Mouse (Mus musculus): ENCODE results near the gene Stab2. TPM values are rescaled to one million over a fixed set of nuclear protein-coding genes. Genes with fewer than 3 reads are reported as not detected.
A peak's percentile ranks its signal among the peaks of the same experiment; 100 is the strongest.

The Stab2 gene
- polyA plus RNA-seq, 1 experiment from 2014 or later, result 0.17 TPM

GRCm38 (mm10) chr10:86940591-86940990, 67.2 kb downstream of the Stab2 start:
- TF ChIP-seq CTCF (IDR thresholded peaks at IDR 0.05; ENCODE audit: low read depth) (no peak), EP300 (optimal IDR thresholded peaks at IDR 0.05) (no peak)
- Histone ChIP-seq H3K4me3 (ENCODE audit: low read depth, low read length) (no peak overlapping the region), H3K36me3 (ENCODE audit: control insufficient read depth, insufficient read depth, low read length) (no peaks in the 10 kb centered on the region), H3K27me3 (ENCODE audit: control insufficient read depth, insufficient read depth, low read length) (no peaks in the 10 kb centered on the region), H3K27ac (replicated peaks) (no peak overlapping the region), H3K9ac (ENCODE audit: low read length) (no peak overlapping the region), H3K4me2 (replicated peaks; ENCODE audit: low read depth) (no peak overlapping the region), H3K4me1 (replicated peaks; ENCODE audit: control insufficient read depth, insufficient read depth) (no peaks in the 10 kb centered on the region), H3K9me3 (ENCODE audit: control insufficient read depth, low read length) (no peaks in the 10 kb centered on the region)
- DNase-seq (ENCODE audit: low spot score) (no peak), ATAC-seq (ENCODE audit: low FRiP score, low TSS enrichment) (no peak)
- WGBS, result 95% methylated on average over 4 of the region's 4 CpGs

- DNase-seq (ENCODE audit: low spot score), result no peak
- TF ChIP-seq CTCF (IDR thresholded peaks at IDR 0.05; ENCODE audit: low read depth) (no peak), EP300 (optimal IDR thresholded peaks at IDR 0.05) (no peak)
- no peak for ATAC-seq (ENCODE audit: low FRiP score, low TSS enrichment)
- no peak overlapping the region for H3K4me3 ChIP-seq (ENCODE audit: low read depth, low read length)
- H3K27me3 ChIP-seq (ENCODE audit: control insufficient read depth, insufficient read depth, low read length), result no peaks in the 10 kb centered on the region
- no peaks in the 10 kb centered on the region for H3K4me1 ChIP-seq (replicated peaks; ENCODE audit: control insufficient read depth, insufficient read depth)
- no peak overlapping the region for H3K27ac ChIP-seq (replicated peaks)
- H3K36me3 ChIP-seq (ENCODE audit: control insufficient read depth, insufficient read depth, low read length), result no peaks in the 10 kb centered on the region
- no peak overlapping the region for H3K9ac ChIP-seq (ENCODE audit: low read length)
- WGBS, result 40% methylated on average over 6 of the region's 6 CpGs
- no peak overlapping the region for H3K4me2 ChIP-seq (replicated peaks; ENCODE audit: low read depth)
- H3K9me3 ChIP-seq (ENCODE audit: control insufficient read depth, low read length), result no peaks in the 10 kb centered on the region
These were observed 73.4 kb downstream of the Stab2 start for GRCm38 (mm10) chr10:86934376-86934775.

GRCm38 (mm10) chr10:86933906-86934305, 73.9 kb downstream of the Stab2 start:
- H3K4me3 ChIP-seq (ENCODE audit: low read depth, low read length), result no peak overlapping the region
- no peak for ATAC-seq (ENCODE audit: low FRiP score, low TSS enrichment)
- H3K4me1 ChIP-seq (replicated peaks; ENCODE audit: control insufficient read depth, insufficient read depth), result no peaks in the 10 kb centered on the region
- no peak for DNase-seq (ENCODE audit: low spot score)
- no peaks in the 10 kb centered on the region for H3K9me3 ChIP-seq (ENCODE audit: control insufficient read depth, low read length)
- no peaks in the 10 kb centered on the region for H3K36me3 ChIP-seq (ENCODE audit: control insufficient read depth, insufficient read depth, low read length)
- H3K27ac ChIP-seq (replicated peaks), result no peak overlapping the region
- no peak for TF ChIP-seq EP300 (optimal IDR thresholded peaks at IDR 0.05)
- no peak for TF ChIP-seq CTCF (IDR thresholded peaks at IDR 0.05; ENCODE audit: low read depth)
- WGBS, result 31% methylated on average over 3 of the region's 3 CpGs
- H3K9ac ChIP-seq (ENCODE audit: low read length), result no peak overlapping the region
- H3K4me2 ChIP-seq (replicated peaks; ENCODE audit: low read depth), result no peak overlapping the region
- H3K27me3 ChIP-seq (ENCODE audit: control insufficient read depth, insufficient read depth, low read length), result no peaks in the 10 kb centered on the region

GRCm38 (mm10) chr10:86933180-86933695, 74.6 kb downstream of the Stab2 start:
- ATAC-seq (ENCODE audit: low FRiP score, low TSS enrichment), result 0 out of 2 replicates have a peak, but pooled peaks have one; percentile 24
- Histone ChIP-seq H3K4me2 (replicated peaks; ENCODE audit: low read depth) (no peak overlapping the region), H3K4me3 (ENCODE audit: low read depth, low read length) (no peak overlapping the region), H3K27me3 (ENCODE audit: control insufficient read depth, insufficient read depth, low read length) (no peaks in the 10 kb centered on the region), H3K4me1 (replicated peaks; ENCODE audit: control insufficient read depth, insufficient read depth) (no peaks in the 10 kb centered on the region), H3K27ac (replicated peaks) (no peak overlapping the region), H3K9ac (ENCODE audit: low read length) (no peak overlapping the region), H3K9me3 (ENCODE audit: control insufficient read depth, low read length) (no peaks in the 10 kb centered on the region), H3K36me3 (ENCODE audit: control insufficient read depth, insufficient read depth, low read length) (no peaks in the 10 kb centered on the region)
- TF ChIP-seq EP300 (optimal IDR thresholded peaks at IDR 0.05) (no peak), CTCF (IDR thresholded peaks at IDR 0.05; ENCODE audit: low read depth) (no peak)
- no peak for DNase-seq (ENCODE audit: low spot score)
- 45% methylated on average over 9 of the region's 9 CpGs for WGBS

- no peaks in the 10 kb centered on the region for H3K9me3 ChIP-seq (ENCODE audit: control insufficient read depth, low read length)
- TF ChIP-seq CTCF (IDR thresholded peaks at IDR 0.05; ENCODE audit: low read depth) (no peak), EP300 (optimal IDR thresholded peaks at IDR 0.05) (no peak)
These were observed 84.2 kb downstream of the Stab2 start for GRCm38 (mm10) chr10:86923602-86924001.

GRCm38 (mm10) chr10:86915595-86915994, 92.2 kb downstream of the Stab2 start:
- Histone ChIP-seq H3K4me1 (replicated peaks; ENCODE audit: control insufficient read depth, insufficient read depth) (no peaks in the 10 kb centered on the region), H3K27ac (replicated peaks) (no peak overlapping the region), H3K4me2 (replicated peaks; ENCODE audit: low read depth) (no peak overlapping the region), H3K27me3 (ENCODE audit: control insufficient read depth, insufficient read depth, low read length) (no peaks in the 10 kb centered on the region), H3K4me3 (ENCODE audit: low read depth, low read length) (no peak overlapping the region), H3K9ac (ENCODE audit: low read length) (no peak overlapping the region), H3K9me3 (ENCODE audit: control insufficient read depth, low read length) (no peaks in the 10 kb centered on the region), H3K36me3 (ENCODE audit: control insufficient read depth, insufficient read depth, low read length) (no peaks in the 10 kb centered on the region)
- ATAC-seq (ENCODE audit: low FRiP score, low TSS enrichment) (no peak), DNase-seq (ENCODE audit: low spot score) (no peak)
- no peak for TF ChIP-seq CTCF (IDR thresholded peaks at IDR 0.05; ENCODE audit: low read depth)
- TF ChIP-seq EP300 (optimal IDR thresholded peaks at IDR 0.05), result no peak

More at GRCm38 (mm10) chr10:86923602-86924001, 84.2 kb downstream of the Stab2 start:
- Histone ChIP-seq H3K36me3 (ENCODE audit: control insufficient read depth, insufficient read depth, low read length) (no peaks in the 10 kb centered on the region), H3K4me2 (replicated peaks; ENCODE audit: low read depth) (no peak overlapping the region), H3K9ac (ENCODE audit: low read length) (no peak overlapping the region), H3K27ac (replicated peaks) (no peak overlapping the region), H3K4me3 (ENCODE audit: low read depth, low read length) (no peak overlapping the region), H3K4me1 (replicated peaks; ENCODE audit: control insufficient read depth, insufficient read depth) (no peaks in the 10 kb centered on the region), H3K27me3 (ENCODE audit: control insufficient read depth, insufficient read depth, low read length) (no peaks in the 10 kb centered on the region)
- DNase-seq (ENCODE audit: low spot score) (no peak), ATAC-seq (ENCODE audit: low FRiP score, low TSS enrichment) (no peak)
- 74% methylated on average over 1 of the region's 1 CpGs for WGBS
